Mouse (Mus musculus): Measurements from ENCODE around the gene Rpl11.
"Not testable (repeated sequence)": the region's sequence is repeated elsewhere in the genome, so short reads cannot be mapped to it uniquely, and the experiment has no call there.

Rpl11 gene

DNA sequence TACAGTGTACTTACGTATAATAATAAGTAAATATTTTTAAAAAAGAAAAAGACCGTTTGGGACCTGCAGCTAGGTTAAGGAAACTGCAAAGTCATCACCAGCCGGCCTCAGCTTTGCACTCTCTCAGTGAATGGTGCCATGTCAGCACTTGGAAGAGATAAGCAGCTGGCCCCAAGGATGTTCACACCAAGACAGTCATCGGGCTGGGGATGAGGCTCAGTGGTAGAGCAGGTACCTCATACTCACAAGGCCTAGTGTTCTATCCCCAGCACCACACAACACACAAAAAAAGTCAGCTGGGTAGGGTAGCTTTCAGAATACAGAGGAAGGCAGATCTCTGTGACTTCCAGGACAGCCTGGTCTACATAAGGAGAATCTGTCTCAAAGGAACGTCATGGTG is 68.0 kb downstream of the Rpl11 start:
- ATAC-seq (ENCODE audit: insufficient number of reproducible peaks, low FRiP score, low TSS enrichment) = no peak

DNA sequence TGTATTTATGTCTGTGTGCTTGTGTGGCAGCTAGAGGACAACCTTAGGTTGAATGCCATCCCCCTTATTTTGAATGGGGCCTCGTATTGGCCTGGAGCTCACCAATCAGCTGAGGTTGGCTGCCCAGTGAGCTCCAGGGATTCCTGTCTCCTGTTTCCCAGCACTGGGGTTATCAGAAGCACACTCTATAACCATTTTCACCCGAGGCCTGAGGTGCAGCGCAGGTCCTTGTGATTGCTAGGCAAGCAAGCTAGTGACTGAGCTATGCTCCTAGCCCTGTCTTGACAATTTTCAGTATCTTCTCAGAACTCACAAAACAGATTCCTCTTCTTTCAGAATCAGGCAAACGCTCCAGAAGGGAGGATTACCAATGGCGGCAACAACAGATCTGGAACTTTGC is 68.7 kb downstream of the Rpl11 start:
- ATAC-seq (ENCODE audit: insufficient number of reproducible peaks, low FRiP score, low TSS enrichment) = no peak

DNA sequence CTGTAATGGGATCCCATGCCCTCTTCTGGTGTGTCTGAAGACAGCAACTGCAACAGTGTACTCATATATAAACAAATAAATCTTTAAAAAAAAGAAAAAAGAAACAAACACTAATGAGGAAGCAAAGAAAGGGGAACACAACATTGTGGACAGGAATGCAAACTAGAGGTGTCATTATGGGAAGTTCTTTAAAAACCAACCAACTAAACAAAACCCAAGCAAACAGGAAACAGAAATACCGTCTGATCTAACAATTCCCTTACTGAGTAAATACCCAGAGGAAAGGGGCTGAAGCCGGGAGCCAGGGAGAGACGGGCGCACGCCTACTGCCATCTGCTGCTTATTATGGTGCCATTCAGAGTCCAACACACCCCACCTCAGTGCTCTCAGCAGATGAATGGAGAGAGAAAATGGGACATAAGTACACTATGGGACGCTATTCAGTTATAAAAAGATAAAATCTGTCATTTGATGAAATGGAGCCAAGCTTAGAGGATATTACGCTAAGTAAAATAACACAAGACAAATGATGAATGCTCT is 71.6 kb downstream of the Rpl11 start:
- ATAC-seq (ENCODE audit: insufficient number of reproducible peaks, low FRiP score, low TSS enrichment) = no peak

DNA sequence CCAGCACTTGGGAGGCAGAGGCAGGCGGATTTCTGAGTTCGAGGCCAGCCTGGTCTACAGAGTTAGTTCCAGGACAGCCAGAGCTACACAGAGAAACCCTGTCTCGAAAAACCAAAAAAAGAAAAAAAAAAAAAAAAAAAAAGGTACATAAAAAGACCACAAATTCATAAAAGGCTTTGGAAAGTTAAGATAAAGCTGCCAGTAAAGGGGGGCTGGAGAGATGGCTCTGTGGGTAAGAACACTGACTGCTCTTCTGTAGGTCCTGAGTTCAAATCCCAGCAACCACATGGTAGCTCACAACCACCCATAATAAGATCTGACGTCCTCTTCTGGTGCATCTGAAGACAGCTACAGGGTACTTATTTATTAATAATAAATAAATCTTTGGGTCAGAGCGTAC is 73.0 kb downstream of the Rpl11 start:
- not testable (repeated sequence) for ATAC-seq (ENCODE audit: insufficient number of reproducible peaks, low FRiP score, low TSS enrichment)
